Mouse (Mus musculus) limb, embryonic 13.5 days (tissue): Measurements from ENCODE around the gene Slc1a5. TPM values are rescaled to one million over a fixed set of nuclear protein-coding genes. Genes with fewer than 3 reads are reported as not detected.

Experiments used
- ATAC-seq: fragments of 200-750 bp; cut with Nextera tagmentation; 2 replicates; pipeline ENCODE4 v1.8.0; 2017; ENCODE audit warnings: low read depth, moderate number of reproducible peaks, moderate TSS enrichment; ENCODE audit not compliant: low FRiP score
- H3K27ac ChIP-seq: fragments of 300-500 bp; sonication (generic); 2 replicates; pipeline ENCODE4 v1.5.1; 2015; ENCODE audit warnings: inconsistent platforms, mild to moderate bottlenecking, moderate library complexity
- H3K27me3 ChIP-seq: fragments of 300-500 bp; sonication (generic); 2 replicates; pipeline ENCODE4 v1.6.1; 2015; ENCODE audit warnings: mild to moderate bottlenecking, inconsistent platforms
- H3K36me3 ChIP-seq: fragments of 300-500 bp; sonication (generic); 2 replicates; pipeline ENCODE4 v1.6.1; 2015; ENCODE audit warnings: inconsistent platforms, mild to moderate bottlenecking, moderate library complexity
- H3K4me1 ChIP-seq: fragments of 300-500 bp; sonication (generic); 2 replicates; pipeline ENCODE4 v1.6.1; 2015; ENCODE audit warnings: inconsistent platforms
- H3K4me2 ChIP-seq: fragments of 300-500 bp; sonication (generic); replicated peaks from 2 replicates; pipeline ENCODE4 v1.6.1; 2015; ENCODE audit warnings: inconsistent platforms, mild to moderate bottlenecking, moderate library complexity
- H3K4me3 ChIP-seq: fragments of 300-500 bp; sonication (generic); 2 replicates; pipeline ENCODE4 v1.5.1; 2015; ENCODE audit warnings: moderate library complexity, mild to moderate bottlenecking, inconsistent platforms
- H3K9ac ChIP-seq: fragments of 300-500 bp; sonication (generic); 2 replicates; pipeline ENCODE4 v1.6.1; 2015; ENCODE audit warnings: mild to moderate bottlenecking, inconsistent platforms
- H3K9me3 ChIP-seq: fragments of 300-500 bp; sonication (generic); 2 replicates; pipeline ENCODE4 v1.6.1; 2016; ENCODE audit warnings: inconsistent platforms
- WGBS: fragments of 180-500 bp; shearing (Covaris S2); methylation state at CpG from one replicate; pipeline ENCODE4 v1.1.7; 2015; 5-methylcytosine and 5-hydroxymethylcytosine counted together
- polyA plus RNA-seq: library from polyadenylated mRNA; unstranded; fragments of >200 nt; fragmentation: Nextera tagmentation; extraction: Ambion mirVana; gene quantifications from 2 replicates; pipeline ENCODE4 v1.2.1, GENCODE M21; 2015

Slc1a5 gene
- polyA plus RNA-seq, 1 experiment from 2014 or later = 33.1 TPM

DNA sequence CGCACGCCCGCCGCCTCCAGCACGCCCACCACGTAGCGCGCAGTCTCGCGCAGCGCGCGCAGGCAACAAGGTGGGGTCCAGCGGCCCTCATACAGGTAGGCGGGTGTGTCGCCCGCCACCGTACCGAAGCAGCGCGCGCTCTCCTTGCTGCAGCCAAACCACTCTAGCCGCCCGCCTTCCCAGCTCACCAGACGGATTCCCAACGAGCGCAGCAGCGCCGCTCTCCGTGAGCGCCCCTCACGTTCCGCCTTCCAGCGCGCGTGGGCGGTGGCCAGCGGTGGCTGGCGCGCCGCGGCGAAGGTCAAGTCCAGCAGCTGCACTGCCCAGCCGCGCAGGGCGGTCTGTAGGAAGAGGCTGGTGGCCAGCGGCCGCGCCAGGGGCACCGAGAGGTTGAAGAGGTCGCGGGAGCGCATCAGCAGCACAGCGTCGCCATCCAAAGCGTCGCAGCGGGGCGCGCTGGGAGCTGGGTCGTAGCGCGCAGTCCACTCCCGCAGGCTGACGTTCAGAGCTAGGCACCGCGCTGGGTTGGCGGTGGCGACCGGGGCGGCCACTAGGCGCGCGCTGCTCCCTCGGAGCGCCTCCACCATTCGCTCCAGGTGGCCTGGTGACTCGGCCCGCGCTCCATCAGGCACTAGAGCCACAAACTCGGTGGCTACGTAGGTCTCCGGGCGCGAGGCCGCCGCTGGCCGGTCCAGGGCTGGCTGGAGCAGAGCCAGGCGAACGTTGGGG is 29.9 kb downstream of the Slc1a5 start:
- ATAC-seq = peak; percentile 22; the same call in 1 of the 2 replicates

DNA sequence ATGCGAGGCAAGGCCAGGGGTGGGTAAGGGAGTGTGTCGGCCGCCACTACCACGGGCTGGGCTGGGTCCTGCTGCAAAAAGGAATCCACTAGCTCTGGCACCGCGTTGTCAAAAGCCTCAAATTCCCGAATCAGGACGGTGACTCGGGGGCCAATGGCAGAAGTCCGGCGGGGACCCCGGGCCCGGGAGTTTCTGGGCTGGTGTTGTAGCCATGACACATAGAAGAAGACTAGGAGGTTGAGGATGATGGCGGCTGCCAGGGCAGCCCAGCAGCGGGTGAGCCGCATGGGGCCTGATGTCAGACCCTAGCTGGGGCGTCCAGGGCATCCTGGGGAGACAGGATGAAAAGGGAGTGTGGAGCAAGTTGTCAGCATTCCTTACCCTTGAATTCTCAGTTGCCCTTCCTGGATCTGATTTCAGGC is 30.5 kb downstream of the Slc1a5 start:
- peaks cover 34% of the 10 kb centered on the region for H3K4me1 ChIP-seq
- WGBS = 18% methylated on average over 17 of the region's 17 CpGs
- no peak for ATAC-seq
- H3K27me3 ChIP-seq = peaks cover 31% of the 10 kb centered on the region
- H3K4me3 ChIP-seq = peak overlapping the region; percentile 49
- no peak overlapping the region for H3K27ac ChIP-seq
- peak overlapping the region; percentile 98 for H3K4me2 ChIP-seq
- H3K36me3 ChIP-seq = peaks cover 50% of the 10 kb centered on the region
- H3K9me3 ChIP-seq = no peaks in the 10 kb centered on the region
- peak overlapping the region; percentile 67 for H3K9ac ChIP-seq

More for the DNA sequence above, 29.9 kb downstream of the Slc1a5 start:
- peaks cover 31% of the 10 kb centered on the region for H3K27me3 ChIP-seq
- peak overlapping the region; percentile 49 for H3K4me3 ChIP-seq
- peak overlapping the region; percentile 67 for H3K9ac ChIP-seq
- WGBS = 6% methylated on average over 90 of the region's 90 CpGs
- no peak overlapping the region for H3K27ac ChIP-seq
- H3K4me2 ChIP-seq = peak overlapping the region; percentile 98
- H3K4me1 ChIP-seq = peaks cover 34% of the 10 kb centered on the region
- H3K9me3 ChIP-seq = no peaks in the 10 kb centered on the region
- peaks cover 55% of the 10 kb centered on the region for H3K36me3 ChIP-seq

DNA sequence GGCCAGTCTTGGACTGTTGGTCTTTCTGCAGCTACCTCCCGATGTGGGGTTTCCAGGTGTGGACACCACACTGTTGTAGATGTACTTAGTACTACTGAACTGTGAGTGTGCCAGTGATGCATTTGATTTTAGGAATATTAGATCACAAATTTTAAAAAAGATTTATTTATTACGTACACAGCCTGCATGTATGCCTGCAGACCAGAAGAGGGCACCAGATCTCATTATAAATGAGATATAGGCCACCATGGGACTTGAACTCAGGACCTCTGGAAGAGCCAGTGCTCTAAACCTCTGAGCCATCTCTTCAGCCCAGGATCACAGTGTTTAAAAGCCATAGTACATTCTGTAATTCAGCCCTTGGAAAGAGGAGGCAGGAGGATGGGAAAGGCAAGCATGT is 31.4 kb downstream of the Slc1a5 start:
- 77% methylated on average over 2 of the region's 2 CpGs for WGBS
- Histone ChIP-seq H3K9me3 (no peaks in the 10 kb centered on the region), H3K9ac (no peak overlapping the region), H3K36me3 (peaks cover 44% of the 10 kb centered on the region), H3K4me2 (no peak overlapping the region), H3K4me3 (no peak overlapping the region), H3K4me1 (peaks cover 41% of the 10 kb centered on the region), H3K27me3 (peaks cover 31% of the 10 kb centered on the region), H3K27ac (no peak overlapping the region)
- no peak for ATAC-seq

DNA sequence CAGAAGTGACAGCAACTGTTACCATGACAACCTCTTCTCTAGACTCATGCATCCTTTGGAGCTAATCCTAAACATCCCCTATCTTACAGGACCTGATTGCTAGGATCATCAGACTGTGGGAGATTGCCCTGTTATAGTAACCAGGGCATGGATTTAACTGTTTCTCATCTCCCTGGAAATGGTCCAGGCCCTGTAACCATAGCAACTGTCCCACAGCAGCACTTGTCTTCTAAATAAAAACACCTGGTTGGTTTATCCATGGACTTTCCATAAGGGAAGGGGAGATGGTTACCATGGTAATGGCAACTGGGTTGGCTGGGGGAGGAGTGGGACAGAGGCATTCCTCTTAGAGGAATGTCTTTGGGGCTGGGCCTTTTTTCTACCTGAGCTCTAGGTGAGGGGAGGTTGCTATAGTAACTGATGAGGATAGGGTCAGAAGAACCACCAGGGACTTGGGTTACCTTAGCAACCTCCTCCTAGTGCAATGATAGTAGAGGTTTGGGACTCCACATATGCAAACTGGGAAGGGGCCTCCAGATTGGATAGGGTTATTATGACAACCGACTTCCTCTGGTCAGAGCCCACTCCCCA is 34.3 kb downstream of the Slc1a5 start, which contains the start of gene Strn4:
Gene Strn4, plus strand, starts transcription at position 539 of the 591 bp plus-strand sequence.
- Histone ChIP-seq H3K4me3 (peak within 1 kb of the TSS; percentile 82), H3K9ac (peak within 1 kb of the TSS; percentile 99), H3K9me3 (no peaks in the 10 kb centered on the region), H3K36me3 (peaks cover 25% of the 10 kb centered on the region), H3K4me1 (peaks cover 65% of the 10 kb centered on the region), H3K27ac (peak within 1 kb of the TSS; percentile 97), H3K4me2 (peak within 1 kb of the TSS; percentile 98), H3K27me3 (peaks cover 28% of the 10 kb centered on the region)
- 4% methylated on average over 1 of the region's 1 CpGs for WGBS
- peak; percentile 48 for ATAC-seq

DNA sequence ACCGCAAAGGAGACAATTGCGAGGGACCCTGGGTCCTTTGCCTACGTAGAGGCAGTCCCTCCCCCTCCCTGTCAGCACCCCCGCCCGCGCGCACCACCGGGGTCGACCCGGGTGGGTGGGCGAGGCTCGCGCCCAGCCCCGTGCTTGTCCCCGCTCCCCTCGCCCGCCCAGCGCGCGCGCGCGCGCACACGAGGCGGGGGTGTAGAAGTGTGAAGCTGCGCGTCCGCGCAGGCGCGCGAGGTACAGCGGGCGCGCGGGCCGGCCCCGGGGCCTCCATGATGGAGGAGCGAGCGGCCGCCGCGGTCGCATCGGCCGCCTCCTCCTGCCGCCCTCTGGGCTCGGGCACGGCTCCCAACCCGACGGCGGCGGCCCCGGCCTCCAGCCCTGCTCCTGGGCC is 34.9 kb downstream of the Slc1a5 start:
- H3K4me1 ChIP-seq = peaks cover 65% of the 10 kb centered on the region
- H3K4me3 ChIP-seq = peak overlapping the region; percentile 82
- peak overlapping the region; percentile 99 for H3K9ac ChIP-seq
- H3K36me3 ChIP-seq = peaks cover 20% of the 10 kb centered on the region
- WGBS = under 1% methylated on average over 54 of the region's 55 CpGs
- peak overlapping the region; percentile 98 for H3K4me2 ChIP-seq
- H3K27me3 ChIP-seq = peaks cover 21% of the 10 kb centered on the region
- no peaks in the 10 kb centered on the region for H3K9me3 ChIP-seq
- peak; percentile 82 for ATAC-seq
- H3K27ac ChIP-seq = peak overlapping the region; percentile 97

DNA sequence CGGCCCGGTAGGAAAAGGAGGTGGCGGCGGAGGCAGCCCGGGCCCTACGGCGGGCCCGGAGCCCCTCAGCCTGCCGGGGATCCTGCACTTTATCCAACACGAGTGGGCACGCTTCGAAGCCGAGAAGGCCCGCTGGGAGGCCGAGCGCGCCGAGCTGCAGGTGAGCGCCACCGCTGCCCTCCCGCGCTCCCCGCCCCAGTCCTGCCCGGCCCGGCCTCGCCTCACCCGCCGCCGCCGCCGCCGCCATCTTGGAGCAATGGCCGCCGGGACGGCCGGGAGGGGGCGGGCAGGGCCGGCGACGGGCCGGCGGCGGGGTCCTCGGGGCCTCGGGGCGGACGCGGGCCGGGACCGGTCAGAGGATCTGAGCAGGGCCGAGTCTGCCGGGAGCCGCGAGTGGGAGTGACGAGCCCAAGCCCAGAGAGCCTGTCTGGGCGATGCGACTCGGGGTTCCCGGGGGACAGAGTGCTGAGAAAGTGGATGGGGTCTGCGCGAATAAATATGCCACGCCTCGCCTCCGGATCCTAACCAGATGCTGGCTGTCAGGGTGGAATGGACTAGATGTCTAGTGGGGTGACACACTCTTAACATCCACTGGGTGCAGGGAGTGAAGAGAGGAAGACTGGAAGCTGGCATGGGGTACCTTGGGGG is 35.5 kb downstream of the Slc1a5 start, which contains the start of gene Fkrp:
Gene Fkrp, minus strand, starts transcription at position 258 of the 648 bp plus-strand sequence.
- peak within 1 kb of the TSS; percentile 99 for H3K9ac ChIP-seq
- H3K27me3 ChIP-seq = peaks cover 17% of the 10 kb centered on the region
- H3K4me2 ChIP-seq = peak within 1 kb of the TSS; percentile 98
- under 1% methylated on average over 46 of the region's 64 CpGs for WGBS
- H3K27ac ChIP-seq = peak within 1 kb of the TSS; percentile 97
- H3K4me1 ChIP-seq = peaks cover 65% of the 10 kb centered on the region
- peaks cover 20% of the 10 kb centered on the region for H3K36me3 ChIP-seq
- H3K9me3 ChIP-seq = no peaks in the 10 kb centered on the region
- ATAC-seq = peak; percentile 64; the same call in 1 of the 2 replicates
- peak within 1 kb of the TSS; percentile 82 for H3K4me3 ChIP-seq

DNA sequence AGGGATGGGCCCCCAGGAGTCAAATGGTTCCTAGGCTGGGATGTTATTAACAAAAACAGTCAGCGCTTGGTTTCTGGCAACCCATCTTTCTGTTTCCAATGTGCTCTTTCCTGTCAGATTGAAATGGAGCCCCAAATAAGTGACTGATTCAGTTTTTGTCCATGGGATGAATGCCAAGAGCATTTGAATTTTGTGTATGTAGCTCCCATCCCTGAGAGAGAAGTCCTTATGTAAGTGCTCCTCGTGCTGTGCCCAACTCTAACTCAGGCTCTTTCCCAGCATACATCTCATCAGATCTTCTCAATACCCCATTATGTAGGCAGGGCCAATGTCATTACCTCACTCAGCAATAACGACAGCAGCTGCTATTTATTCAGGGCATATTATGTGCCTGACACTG is 36.6 kb downstream of the Slc1a5 start:
- Histone ChIP-seq H3K9me3 (no peaks in the 10 kb centered on the region), H3K27me3 (peaks cover 6% of the 10 kb centered on the region), H3K4me3 (peak overlapping the region; percentile 82), H3K36me3 (peaks cover 23% of the 10 kb centered on the region), H3K4me1 (peaks cover 68% of the 10 kb centered on the region), H3K4me2 (peak overlapping the region; percentile 98), H3K9ac (peak overlapping the region; percentile 99), H3K27ac (no peak overlapping the region)
- no peak for ATAC-seq
- WGBS = 62% methylated on average over 3 of the region's 3 CpGs

DNA sequence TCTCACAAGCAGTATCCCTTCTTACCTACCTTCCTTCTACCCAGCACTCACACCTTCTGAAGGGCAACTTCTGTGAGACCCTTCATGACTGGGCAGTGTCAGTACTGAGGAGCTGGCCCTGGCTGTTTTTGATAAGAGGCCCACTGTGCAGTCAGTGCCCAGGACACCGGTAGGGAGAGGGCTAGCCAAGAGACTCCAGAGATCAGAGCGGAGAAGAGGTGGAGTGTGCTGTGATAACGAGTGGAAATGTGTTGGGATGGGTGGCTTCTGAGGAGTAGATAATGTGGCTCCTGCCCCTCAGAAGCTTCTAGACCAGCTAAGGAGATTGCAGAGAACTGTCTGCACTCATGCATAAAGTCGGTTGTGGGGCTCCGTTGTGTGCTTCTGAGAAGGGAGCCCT is 38.7 kb downstream of the Slc1a5 start:
- Histone ChIP-seq H3K9ac (no peak overlapping the region), H3K27ac (no peak overlapping the region), H3K9me3 (no peaks in the 10 kb centered on the region), H3K4me2 (no peak overlapping the region), H3K36me3 (peaks cover 25% of the 10 kb centered on the region), H3K4me1 (peaks cover 68% of the 10 kb centered on the region), H3K27me3 (no peaks in the 10 kb centered on the region), H3K4me3 (no peak overlapping the region)
- 76% methylated on average over 5 of the region's 5 CpGs for WGBS
- ATAC-seq = no peak

DNA sequence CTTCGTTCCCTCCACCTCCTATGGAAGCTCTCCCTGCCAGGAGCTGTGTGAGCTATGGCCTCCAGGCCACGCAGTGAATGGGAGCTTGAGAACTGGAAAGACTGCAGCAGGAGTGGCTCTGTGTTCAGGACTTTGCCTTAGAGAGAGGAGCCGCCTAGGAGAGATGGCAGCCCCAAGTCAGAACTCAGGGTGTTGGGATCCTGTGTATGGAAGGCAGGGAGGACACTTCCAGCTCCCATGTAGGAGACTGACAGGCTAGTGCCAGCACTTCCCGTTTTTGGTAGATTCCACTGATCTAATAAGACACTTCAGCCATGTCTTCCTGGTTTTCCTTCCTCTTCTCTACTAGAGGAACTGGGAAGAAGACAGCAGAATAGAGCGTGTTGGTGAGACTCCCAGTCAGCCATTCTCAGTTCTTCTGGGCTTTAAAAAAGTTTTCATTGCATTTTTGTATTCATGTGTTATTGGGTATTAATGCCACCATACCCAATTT is 39.2 kb downstream of the Slc1a5 start:
- H3K4me2 ChIP-seq = no peak overlapping the region
- no peak overlapping the region for H3K4me3 ChIP-seq
- no peaks in the 10 kb centered on the region for H3K9me3 ChIP-seq
- no peak overlapping the region for H3K27ac ChIP-seq
- ATAC-seq = no peak
- peaks cover 30% of the 10 kb centered on the region for H3K36me3 ChIP-seq
- H3K4me1 ChIP-seq = peaks cover 63% of the 10 kb centered on the region
- H3K9ac ChIP-seq = no peak overlapping the region
- WGBS = 66% methylated on average over 5 of the region's 5 CpGs
- H3K27me3 ChIP-seq = no peaks in the 10 kb centered on the region

DNA sequence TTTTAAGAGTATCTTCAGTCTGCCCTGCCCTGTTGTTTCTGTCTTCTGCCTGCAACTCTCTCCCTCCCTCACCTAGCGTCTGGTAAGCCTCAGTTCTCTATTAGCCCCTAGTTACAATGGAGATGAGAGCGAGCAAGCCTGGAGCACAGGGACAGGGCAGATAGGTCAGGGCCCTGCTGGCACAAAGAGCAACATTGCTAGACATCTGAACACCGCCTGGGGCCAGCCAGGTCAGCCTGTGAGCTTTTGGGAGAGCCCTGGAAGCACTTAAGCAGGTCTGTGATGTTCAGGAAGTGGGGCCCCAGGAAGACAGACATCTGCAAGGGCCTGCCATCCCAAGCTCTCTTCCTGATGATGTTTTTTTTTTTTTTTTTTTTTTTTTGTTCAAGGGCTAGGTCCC is 40.0 kb downstream of the Slc1a5 start:
- peak overlapping the region; percentile 43; the same call in 1 of the 2 replicates for H3K9ac ChIP-seq
- 24% methylated on average over 3 of the region's 3 CpGs for WGBS

DNA sequence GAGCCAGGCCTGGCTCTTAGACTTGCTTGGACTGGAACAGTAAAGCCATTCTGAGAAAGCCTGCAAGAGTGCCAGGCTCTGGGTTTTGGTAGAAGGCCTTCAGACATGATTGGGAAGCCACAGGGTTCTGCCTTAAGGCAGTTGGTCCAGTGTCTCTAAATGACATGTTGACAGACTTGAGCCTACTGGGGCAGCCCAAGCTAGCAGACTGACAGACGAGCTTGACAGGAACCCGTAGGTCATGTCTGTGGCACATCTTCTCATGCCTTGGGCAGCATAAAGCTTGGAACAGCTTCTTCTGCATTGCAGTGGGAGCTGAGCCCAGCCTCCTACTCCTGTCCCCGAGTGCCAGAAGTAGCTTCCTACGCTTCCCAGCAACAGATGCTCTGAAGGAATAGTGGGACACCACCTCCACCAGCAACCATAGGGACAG is 40.5 kb downstream of the Slc1a5 start:
- Histone ChIP-seq H3K9ac (no peak overlapping the region), H3K4me1 (peaks cover 57% of the 10 kb centered on the region), H3K36me3 (peaks cover 44% of the 10 kb centered on the region), H3K9me3 (no peaks in the 10 kb centered on the region), H3K27me3 (no peaks in the 10 kb centered on the region), H3K4me2 (no peak overlapping the region), H3K4me3 (no peak overlapping the region), H3K27ac (no peak overlapping the region)
- no peak for ATAC-seq
- WGBS = 71% methylated on average over 4 of the region's 4 CpGs

More for the DNA sequence above, 40.0 kb downstream of the Slc1a5 start:
- no peak for ATAC-seq
- Histone ChIP-seq H3K9me3 (no peaks in the 10 kb centered on the region), H3K4me1 (peaks cover 57% of the 10 kb centered on the region), H3K27me3 (no peaks in the 10 kb centered on the region), H3K4me2 (no peak overlapping the region), H3K27ac (no peak overlapping the region), H3K36me3 (peaks cover 38% of the 10 kb centered on the region), H3K4me3 (no peak overlapping the region)

DNA sequence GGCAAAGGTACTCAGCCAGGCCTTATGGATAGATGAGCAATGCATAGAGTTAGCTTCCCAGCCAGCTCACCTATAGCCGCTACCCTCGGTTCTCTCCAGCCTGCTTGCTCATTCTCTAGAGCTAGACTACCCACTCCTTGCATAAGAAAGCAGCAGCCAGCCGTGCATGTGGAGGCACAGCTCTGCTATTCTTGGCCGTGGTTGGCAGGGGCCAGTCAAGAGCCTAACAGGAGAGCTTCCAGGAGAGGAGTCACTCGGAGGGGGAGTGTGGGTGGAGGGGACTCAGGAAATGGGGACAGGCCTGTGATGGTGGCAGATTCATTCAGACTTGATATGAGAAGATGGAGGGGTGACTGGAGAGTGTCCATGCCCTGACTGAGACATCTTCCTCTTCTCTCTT is 42.6 kb downstream of the Slc1a5 start:
- peaks cover 38% of the 10 kb centered on the region for H3K4me1 ChIP-seq
- no peak for ATAC-seq
- H3K4me2 ChIP-seq = no peak overlapping the region
- H3K27me3 ChIP-seq = no peaks in the 10 kb centered on the region
- 71% methylated on average over 5 of the region's 5 CpGs for WGBS
- H3K9ac ChIP-seq = no peak overlapping the region
- H3K36me3 ChIP-seq = peaks cover 64% of the 10 kb centered on the region
- H3K9me3 ChIP-seq = no peaks in the 10 kb centered on the region
- no peak overlapping the region for H3K27ac ChIP-seq
- H3K4me3 ChIP-seq = no peak overlapping the region
